Mouse (Mus musculus): Measurements from ENCODE around the gene Snrnp35. TPM values are rescaled to one million over a fixed set of nuclear protein-coding genes. Genes with fewer than 3 reads are reported as not detected.

Snrnp35 gene
- 10 to 100 TPM; 14.2 to 16.0 TPM for total RNA-seq (2021)

GRCm38 (mm10) chr5:124482966-124483654 is at the start of gene Snrnp35:
Gene Snrnp35, plus strand, starts transcription at chr5:124483134.
- intact Hi-C loops (cut with DNase I): loop anchor here (2.0 kb wide), 2 partner anchors 32 to 48 kb away; partner anchors contain the start of gene Rilpl1
- peak; percentile 94 to 95 for DNase-seq

DNA sequence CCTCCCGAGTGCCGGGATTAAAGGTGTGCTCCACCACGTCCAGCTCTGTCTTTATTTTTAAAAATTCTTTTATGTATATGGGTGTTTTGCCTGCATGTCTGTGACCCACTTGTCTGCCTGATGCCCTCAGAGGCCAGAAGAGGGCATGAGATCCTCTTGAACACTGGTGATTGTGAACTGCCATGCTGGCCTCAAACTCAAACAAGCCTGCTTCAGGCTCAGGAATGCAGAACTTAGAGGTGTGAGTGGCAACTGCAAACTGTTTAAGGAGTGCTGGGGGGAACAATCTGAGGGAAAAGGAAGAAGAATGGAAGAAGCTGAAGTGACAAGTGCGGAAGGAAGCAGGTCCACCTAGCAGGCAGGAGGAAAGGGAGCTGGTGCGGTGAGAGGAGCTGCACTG is 44.7 kb upstream of the Snrnp35 start:
- DNase-seq: peak; percentile 56 to 61
- intact Hi-C loops (cut with DNase I): loop anchor here (2.0 kb wide), 1 partner anchor 101 kb away; no protein-coding TSS in a partner anchor

- DNase-seq: no peak
- intact Hi-C loops (cut with DNase I): loop anchor here (2.0 kb wide), 1 partner anchor 100 kb away; no protein-coding TSS in a partner anchor
These were observed 44.2 kb upstream of the Snrnp35 start for GRCm38 (mm10) chr5:124438746-124439145.

GRCm38 (mm10) chr5:124439447-124440093 is 43.4 kb upstream of the Snrnp35 start, which contains the start of gene Kmt5a:
Gene Kmt5a, plus strand, starts transcription at chr5:124439930.
- DNase-seq: peak; percentile 96 to 97
- intact Hi-C loops (cut with DNase I): loop anchor here (2.0 kb wide), 1 partner anchor 99 kb away; no protein-coding TSS in a partner anchor

DNA sequence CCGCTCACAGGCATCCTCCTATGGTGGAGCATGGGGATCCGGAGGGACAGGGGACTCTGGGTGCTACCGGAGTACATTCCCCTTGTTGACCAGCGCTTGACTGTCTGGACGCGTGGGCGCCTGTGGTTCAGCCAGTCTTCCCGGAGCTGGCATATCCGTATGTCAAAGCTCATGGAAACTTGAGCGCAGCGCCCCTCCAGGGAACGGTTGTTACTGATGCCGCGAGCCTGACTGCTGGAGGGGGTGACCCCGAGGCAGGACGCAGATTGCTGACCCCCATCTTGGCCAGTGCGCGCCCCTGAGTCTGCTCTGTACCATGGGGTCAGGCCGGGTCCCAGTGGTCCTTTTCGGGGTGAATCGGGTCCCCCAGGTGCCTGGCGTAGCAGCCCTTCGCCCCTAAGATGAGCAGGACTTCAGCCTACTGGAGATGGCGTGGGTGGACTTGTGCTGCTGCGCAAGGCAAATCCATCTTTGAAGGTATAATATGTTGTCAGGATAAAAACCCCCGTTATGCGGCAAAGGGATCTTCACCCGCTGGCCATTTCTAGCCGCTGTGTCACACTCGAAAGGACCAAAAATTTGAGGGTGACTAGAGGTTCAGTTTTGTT is 42.7 kb upstream of the Snrnp35 start:
- DNase-seq: peak in 1 of 2 experiments; percentile 73
- intact Hi-C loops (cut with DNase I): no loop called here

GRCm38 (mm10) chr5:124442628-124443027 is 40.3 kb upstream of the Snrnp35 start:
- DNase-seq: no peak
- intact Hi-C loops (cut with DNase I): no loop called here

DNA sequence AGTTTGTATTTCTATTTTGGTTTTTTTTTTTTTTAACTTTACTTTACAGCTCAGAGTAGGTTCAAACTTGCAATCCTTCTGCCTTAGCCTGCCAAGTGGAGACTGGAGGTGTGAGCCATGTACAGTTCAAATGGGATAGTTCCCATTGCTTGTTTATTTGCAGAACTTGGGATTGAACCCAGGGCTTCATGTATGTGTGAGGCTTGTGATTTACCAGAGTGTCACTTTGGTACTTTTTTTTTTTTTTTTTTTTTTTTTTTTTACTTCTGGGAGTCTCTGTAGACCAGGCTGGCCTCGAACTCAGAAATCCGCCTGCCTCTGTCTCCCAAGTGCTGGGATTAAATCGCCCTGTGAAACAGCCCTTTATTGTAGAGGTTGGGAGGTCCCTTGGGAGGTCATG is 38.7 kb upstream of the Snrnp35 start:
- intact Hi-C loops (cut with DNase I): no loop called here
- DNase-seq: no peak

DNA sequence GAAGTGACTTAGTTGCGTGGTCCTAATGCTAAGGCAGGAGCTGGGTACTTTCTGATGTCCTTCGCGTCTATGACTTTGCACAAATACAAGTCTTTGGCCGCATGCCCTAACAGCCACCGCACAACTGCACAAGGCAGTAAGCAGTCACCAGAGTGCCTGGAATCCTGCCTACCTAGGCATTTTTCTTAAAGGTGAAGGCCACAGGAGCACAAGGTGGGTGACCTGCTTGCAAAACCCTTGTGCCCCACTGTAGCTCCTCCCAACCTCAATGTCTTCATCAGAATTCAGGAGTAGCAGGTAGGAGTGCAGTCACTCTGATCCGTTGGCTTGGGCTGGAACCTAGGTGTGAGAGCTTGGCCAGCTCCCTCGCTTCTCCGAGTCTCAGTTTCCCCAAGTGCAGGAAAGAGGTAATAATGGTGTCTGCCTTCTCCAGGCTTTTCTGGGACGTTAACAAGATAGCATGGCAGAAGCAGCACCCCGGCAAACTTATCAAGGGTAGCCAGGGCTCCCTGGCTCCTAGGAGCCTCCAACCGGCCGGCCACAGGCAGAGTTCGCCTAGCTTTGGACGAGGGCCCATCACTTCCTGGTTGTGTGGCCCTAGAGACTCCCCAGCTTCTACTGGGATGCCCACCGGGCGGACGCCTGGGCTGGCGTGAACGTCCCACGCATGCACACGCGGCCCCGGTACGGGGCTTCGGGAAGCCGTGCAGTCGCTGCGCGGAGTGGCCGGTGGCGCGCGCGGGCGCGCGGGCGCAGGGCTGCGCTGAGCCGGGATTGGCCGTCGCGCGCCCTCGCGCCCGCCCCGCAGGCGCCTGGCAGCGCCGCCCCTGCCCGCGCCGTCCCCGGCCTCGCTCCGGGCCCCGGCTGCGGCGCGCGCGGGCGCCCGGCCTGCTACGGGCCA is 38.0 kb upstream of the Snrnp35 start:
- DNase-seq: peak; percentile 80 to 81
- intact Hi-C loops (cut with DNase I): no loop called here

- intact Hi-C loops (cut with DNase I): no loop called here
- peak; percentile 53 to 72 for DNase-seq
These were observed 37.2 kb upstream of the Snrnp35 start for GRCm38 (mm10) chr5:124445621-124446293.

DNA sequence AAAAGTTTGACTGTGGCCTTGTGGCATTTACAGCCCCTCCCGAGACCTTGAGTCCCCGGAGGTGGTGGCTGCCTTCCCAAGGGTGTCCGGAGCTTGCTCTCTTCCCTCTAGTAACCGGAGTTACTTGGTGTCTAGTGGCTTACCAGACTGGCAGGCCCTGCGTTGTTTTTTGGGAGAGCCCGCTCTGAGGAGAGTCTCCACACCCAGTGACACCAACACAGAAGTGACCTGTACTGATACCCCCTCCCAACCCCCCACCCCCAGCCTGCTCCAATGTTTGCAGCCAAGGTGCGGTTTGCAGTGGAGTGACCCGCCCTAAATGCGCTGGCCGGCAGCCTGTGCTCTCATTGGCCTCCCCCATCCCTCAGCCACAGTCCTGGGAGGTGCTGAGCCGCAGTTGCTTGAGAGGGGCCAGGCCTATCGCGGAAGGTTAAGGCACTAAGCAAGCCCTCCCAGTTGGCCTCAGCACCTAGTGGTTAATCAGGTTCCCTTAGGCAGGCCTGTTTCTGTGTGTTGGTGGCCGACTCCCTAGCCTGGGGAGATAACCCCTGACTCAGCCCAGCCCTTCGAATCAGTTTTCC is 36.5 kb upstream of the Snrnp35 start:
- peak; percentile 83 to 88 for DNase-seq
- intact Hi-C loops (cut with DNase I): no loop called here

- DNase-seq: peak in 1 of 2 experiments; percentile 44
- intact Hi-C loops (cut with DNase I): no loop called here
These were observed 33.4 kb upstream of the Snrnp35 start for GRCm38 (mm10) chr5:124449494-124449893.

- peak; percentile 59 to 66 for DNase-seq
- intact Hi-C loops (cut with DNase I): loop anchor here (2.0 kb wide), 1 partner anchor 33 kb away; the partner anchor contains the start of gene Snrnp35
These were observed 32.9 kb upstream of the Snrnp35 start for GRCm38 (mm10) chr5:124450051-124450450.

DNA sequence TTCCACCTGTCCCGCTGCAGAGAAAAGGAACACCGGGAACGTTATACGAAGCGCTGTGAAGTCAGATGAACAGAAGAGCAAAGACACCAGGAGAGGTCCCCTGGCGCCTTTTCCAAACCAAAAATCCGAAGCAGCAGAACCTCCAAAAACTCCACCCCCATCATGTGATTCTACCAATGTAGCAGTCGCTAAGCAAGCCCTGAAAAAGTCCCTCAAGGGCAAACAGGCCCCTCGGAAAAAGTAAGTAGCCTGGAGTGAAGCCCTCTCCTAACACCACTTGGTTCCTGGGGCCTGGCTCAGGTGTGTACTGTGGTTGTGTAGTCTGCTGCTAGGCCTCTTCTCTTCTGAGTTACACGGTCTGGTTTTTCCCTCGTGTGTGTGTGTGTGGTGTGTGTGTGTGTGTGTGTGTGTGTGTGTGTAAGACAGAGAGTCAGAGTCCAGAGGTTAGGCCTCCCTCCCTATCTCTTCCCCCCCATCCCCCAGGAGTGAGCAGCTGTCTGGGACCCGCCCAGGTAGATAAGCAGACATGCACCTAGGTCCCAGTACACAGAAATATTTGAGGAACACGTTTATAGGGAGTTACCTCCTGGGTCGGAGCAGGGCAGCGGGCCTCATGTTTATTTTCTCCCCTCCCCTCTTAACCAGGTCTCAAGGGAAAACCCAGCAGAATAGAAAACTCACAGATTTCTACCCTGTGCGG is 32.1 kb upstream of the Snrnp35 start:
- intact Hi-C loops (cut with DNase I): loop anchor here (2.0 kb wide), 1 partner anchor 32 kb away; the partner anchor contains the start of gene Snrnp35
- DNase-seq: no peak

GRCm38 (mm10) chr5:124452494-124453228 is 30.3 kb upstream of the Snrnp35 start:
- peak in 1 of 2 experiments; percentile 37 for DNase-seq

GRCm38 (mm10) chr5:124453339-124454081 is 29.4 kb upstream of the Snrnp35 start:
- intact Hi-C loops (cut with DNase I): no loop called here
- DNase-seq: peak in 1 of 2 experiments; percentile 36

More at GRCm38 (mm10) chr5:124452494-124453228, 30.3 kb upstream of the Snrnp35 start:
- intact Hi-C loops (cut with DNase I): no loop called here

- DNase-seq: no peak
- intact Hi-C loops (cut with DNase I): no loop called here
These were observed 28.9 kb upstream of the Snrnp35 start for GRCm38 (mm10) chr5:124454082-124454419.

- intact Hi-C loops (cut with DNase I): no loop called here
- no peak for DNase-seq
These were observed 26.2 kb upstream of the Snrnp35 start for GRCm38 (mm10) chr5:124456762-124457161.
